Mouse (Mus musculus) cerebellum, postnatal 25 days (tissue): Measurements from ENCODE around the gene 1700109H08Rik.
A peak's percentile ranks its signal among the peaks of the same experiment; 100 is the strongest.
"Not testable (repeated sequence)": the region's sequence is repeated elsewhere in the genome, so short reads cannot be mapped to it uniquely, and the experiment has no call there.

Experiments used
- DNase-seq, 2 experiments: peaks; one replicate each; pipeline ENCODE4 v3.0.0; 2021; ENCODE audit warnings: mixed read lengths in 2 of 2

Gene 1700109H08Rik

GRCm38 (mm10) chr5:3571266-3571665 lies at the start of gene 1700109H08Rik:
1700109H08Rik (plus strand) TSS chr5:3571566.
- DNase-seq: no peak

DNA sequence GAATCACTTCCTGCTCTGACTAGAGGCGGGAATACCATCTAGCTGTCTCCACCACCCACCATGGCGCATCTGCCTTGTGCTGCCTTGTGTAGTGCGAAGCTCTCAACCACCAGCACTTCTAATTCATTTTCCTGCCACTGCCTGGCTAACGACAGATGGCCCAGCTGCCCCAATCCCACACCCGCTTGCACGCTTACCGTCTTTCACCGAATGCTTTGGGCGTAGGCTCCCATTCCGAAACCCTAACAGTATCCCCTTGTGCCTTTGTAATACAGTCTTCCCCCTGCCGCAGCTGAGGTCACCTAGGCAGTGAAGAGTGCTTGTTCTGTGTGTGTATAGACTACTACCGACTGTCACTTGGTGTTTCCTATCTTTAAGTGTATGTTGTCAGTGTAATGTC lies 49.6 kb upstream of the 1700109H08Rik start:
- DNase-seq: no peak

DNA sequence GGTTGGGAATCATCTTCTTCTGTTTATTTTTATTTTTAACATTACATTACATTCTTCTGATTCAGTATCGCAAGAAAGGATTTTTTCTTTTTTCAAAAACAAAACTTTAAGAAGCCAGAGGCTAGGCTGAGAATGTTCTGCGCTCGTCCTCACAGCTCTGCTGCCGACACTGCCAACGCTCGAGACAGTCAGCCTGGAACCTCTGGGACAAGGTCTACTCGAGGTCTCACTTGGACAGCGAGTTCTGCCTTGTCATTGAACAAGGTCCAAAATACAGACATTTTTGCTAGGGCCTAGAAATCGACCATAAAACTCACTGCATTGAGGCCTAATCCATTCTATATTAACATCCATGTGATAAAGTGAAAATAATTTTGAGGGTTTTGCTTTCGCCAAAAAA lies 48.5 kb upstream of the 1700109H08Rik start:
- no peak for DNase-seq

DNA sequence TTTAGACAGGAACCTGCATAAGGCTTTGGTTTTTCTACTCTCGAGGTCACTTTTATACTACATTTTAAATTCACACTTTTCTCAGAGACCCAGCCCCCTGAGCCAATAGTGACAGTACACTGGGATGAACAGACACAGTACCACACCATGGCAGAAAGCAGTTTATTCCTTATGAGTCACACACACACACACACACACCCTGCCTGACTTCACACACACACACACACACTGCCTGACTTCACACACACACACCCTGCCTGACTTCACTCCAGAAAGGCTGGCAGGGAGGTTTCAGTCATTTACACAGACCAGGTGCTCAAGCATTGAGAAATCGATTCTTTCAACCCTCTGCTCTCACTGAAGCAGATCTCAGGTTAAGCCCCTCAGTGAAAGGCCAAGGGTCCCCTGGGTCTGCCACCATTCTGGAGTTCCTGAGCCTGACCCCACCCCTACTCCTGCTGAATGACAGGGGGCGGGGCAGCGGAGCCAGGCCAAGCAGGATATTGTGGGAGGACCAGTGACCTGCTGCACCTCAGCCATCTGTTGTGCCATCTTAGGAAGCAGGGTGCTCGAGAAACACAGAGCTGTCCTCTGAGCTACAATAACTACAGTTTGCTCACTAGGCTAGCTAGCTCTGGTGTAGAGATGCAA lies 44.2 kb upstream of the 1700109H08Rik start:
- no peak for DNase-seq

GRCm38 (mm10) chr5:3529585-3530189 lies 41.7 kb upstream of the 1700109H08Rik start:
- no peak for DNase-seq

GRCm38 (mm10) chr5:3532048-3532447 lies 39.3 kb upstream of the 1700109H08Rik start:
- not testable (repeated sequence) for DNase-seq

- no peak for DNase-seq
Observed at GRCm38 (mm10) chr5:3536592-3537212, 34.7 kb upstream of the 1700109H08Rik start.

- DNase-seq: no peak
Observed at GRCm38 (mm10) chr5:3538505-3539472, 32.6 kb upstream of the 1700109H08Rik start.

- DNase-seq: no peak
Observed at GRCm38 (mm10) chr5:3541871-3542270, 29.5 kb upstream of the 1700109H08Rik start.

DNA sequence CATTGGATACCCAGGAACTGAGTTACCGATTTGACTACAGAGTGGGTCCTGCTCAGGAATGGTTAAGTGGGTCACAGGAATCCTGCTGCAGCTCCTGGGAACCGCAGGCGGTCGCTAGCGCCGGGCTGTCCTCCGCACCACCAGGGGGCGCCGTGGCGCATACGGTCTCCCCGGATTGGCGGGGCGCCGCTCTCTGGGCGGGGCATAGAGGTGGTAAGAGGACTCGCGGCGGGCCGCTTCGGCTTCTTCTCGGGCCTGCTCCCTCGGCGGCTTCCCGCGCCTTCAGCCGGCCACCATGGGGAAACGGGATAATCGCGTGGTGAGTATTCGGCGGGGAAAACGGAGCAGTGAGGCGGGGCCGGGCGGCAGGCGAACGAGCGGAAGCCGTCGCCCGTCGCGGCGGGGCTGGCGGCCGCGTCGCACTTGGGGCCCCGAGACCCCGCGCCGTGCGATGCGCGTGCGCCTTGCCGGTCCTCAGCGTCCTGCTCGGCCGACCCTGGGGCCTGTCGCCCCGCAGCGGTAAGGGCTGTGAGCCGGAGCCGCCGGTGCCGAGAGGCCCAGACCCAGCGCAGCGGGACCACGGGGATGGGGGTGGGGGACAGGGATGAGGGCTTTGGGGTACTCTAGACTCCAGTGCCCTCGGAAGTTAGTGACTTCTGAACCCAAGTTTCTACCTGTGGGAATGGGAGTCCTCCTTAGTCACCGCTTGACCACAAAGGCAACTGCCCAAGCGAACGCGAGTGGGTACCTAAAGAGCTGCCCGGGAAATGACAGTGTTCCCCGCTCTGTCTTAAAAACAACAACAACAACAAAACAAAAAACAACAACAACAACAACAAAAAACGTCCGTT lies 27.5 kb upstream of the 1700109H08Rik start, which contains the start of gene Fam133b:
TSS of gene Fam133b (plus strand) at position 205 of the 851 bp plus-strand sequence.
- DNase-seq: peak; percentile 98

DNA sequence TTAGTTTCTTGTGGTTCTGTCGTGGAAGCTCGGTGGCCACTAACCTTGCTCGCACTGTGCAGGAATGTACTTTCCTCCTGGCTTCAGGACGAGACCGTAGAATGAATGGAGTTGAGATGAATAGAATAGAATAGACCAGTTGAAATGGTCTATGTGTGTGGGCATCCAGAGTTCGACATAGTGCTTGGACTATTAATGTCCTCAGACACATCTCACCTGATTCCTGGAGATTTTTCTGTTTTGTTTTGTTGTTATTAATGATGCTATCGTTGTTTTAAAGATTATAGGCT lies 26.9 kb upstream of the 1700109H08Rik start:
- DNase-seq: no peak

GRCm38 (mm10) chr5:3546226-3546625 lies 25.1 kb upstream of the 1700109H08Rik start:
- DNase-seq: no peak

- DNase-seq: no peak
Observed at GRCm38 (mm10) chr5:3551481-3551880, 19.9 kb upstream of the 1700109H08Rik start.

DNA sequence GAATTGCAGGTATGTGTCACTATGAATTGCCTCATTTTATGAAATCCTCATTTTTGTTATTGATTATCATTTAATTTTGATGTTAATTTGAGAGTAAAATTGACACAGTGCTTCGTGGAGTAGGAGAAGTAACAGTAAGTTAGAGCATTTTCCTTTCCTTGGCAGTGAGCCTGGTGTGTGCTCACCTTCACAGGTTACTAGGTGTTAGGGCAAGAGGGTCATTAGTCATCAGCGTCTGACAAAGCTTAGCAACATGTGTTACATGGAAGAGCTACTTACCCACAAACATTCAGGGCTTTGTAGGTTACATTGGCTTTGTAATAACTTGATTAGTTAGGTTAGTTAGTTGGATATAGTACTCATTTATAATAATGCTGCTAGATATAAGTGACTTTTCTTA lies 17.2 kb upstream of the 1700109H08Rik start:
- no peak for DNase-seq

DNA sequence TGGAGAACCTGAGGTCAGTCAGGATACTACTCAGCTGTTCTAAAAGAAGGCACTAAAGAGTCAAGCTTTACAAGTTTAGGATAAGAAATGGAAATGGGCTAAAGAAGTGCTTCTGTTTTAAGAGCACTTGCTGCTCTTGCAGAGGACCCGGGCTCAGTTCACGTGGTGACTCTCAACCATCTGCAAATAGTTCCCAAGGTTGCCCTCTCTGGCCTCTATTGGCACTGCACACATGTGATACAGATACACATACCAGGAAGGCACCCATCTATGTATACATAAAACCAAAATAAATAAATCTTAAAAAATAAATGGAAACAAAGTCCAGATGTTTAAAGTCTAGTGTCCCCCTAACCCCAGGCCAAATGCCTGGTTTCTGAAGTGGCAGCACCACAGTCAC lies 3.5 kb downstream of the 1700109H08Rik start:
- DNase-seq: no peak

- no peak for DNase-seq
Observed at GRCm38 (mm10) chr5:3577939-3578338, 6.6 kb downstream of the 1700109H08Rik start.

GRCm38 (mm10) chr5:3579066-3579465 lies 7.7 kb downstream of the 1700109H08Rik start:
- DNase-seq: no peak

- DNase-seq: peak; percentile 92 to 95
Observed at GRCm38 (mm10) chr5:3595693-3596398, 24.5 kb downstream of the 1700109H08Rik start, which contains the start of gene Pex1. Pex1 (plus strand) TSS chr5:3596066.

GRCm38 (mm10) chr5:3596399-3596766 lies 25.0 kb downstream of the 1700109H08Rik start, which contains the start of gene Rbm48:
Rbm48 (minus strand) TSS chr5:3596585.
- DNase-seq: peak; percentile 85 to 90

GRCm38 (mm10) chr5:3597171-3597570 lies 25.8 kb downstream of the 1700109H08Rik start:
- DNase-seq: no peak

DNA sequence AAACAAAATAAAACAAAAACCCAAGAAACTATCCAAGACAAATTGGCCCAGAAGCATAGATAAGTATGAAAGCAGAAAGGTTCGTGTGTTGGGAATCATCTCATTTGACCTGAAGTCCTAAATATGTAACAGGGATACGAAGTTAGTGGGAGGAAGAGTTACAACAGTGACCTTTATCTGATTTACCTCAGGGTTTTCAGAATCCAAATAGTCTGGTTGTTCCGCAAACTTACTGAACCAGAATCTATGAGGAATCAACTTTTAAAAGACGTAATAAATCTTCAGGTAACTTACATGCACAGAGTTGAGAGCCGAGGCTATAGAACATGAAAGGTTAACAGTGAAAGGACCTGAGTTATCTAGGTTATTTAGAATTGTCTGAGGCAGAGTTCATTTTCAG lies 27.4 kb downstream of the 1700109H08Rik start:
- DNase-seq: no peak
